Mouse (Mus musculus): ENCODE measurements at regions not wholly inside any gene's neighbourhood (a gene's known extent, or its start where the extent isn't known, plus 50 kb on each side); places are given as distances from the start of the nearest gene placed in this dataset.
A peak's percentile ranks its signal among the peaks of the same experiment; 100 is the strongest.

DNA sequence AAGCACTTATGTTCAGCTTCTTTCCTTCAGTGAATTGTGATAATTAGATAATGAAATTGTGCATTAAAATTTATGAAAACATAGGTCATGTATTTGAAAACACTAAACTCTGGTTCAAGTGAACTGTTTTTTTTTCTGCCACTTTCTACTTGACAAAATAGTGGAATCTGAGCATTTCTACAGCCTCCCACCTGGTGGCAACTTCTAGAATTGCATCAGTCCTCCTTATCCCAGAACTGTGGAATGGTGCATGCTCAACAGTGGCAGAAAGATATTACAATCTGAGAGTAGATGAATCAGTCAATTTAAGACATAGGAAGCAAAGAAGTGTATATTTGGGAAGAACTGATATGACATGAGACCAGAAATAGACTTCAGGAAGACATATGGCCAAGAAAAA lies 84.1 kb upstream of the Gm28269 start:
- DNase-seq (ENCODE audit: extremely low spot score in 1 of 2, low spot score in 2 of 2) = peak in 1 of 2 experiments; percentile 6
- intact Hi-C loops (cut with DNase I) = no loop called here

- no peak for DNase-seq (ENCODE audit: extremely low spot score in 1 of 2, low spot score in 2 of 2)
- intact Hi-C loops (cut with DNase I) = no loop called here
Observed at GRCm38 (mm10) chrX:21809212-21809611, 64.3 kb upstream of the Gm28269 start.

- DNase-seq (ENCODE audit: extremely low spot score in 1 of 2, low spot score in 2 of 2) = no peak
- intact Hi-C loops (cut with DNase I) = no loop called here
Observed at GRCm38 (mm10) chrX:21801834-21802233, 56.9 kb upstream of the Gm28269 start.
